Mouse (Mus musculus): Measurements from ENCODE around the gene Rilp. TPM values are rescaled to one million over a fixed set of nuclear protein-coding genes. Genes with fewer than 3 reads are reported as not detected.
A peak's percentile ranks its signal among the peaks of the same experiment; 100 is the strongest.

The Rilp gene
- polyA plus RNA-seq, 1 experiment from 2014 or later = 2.0 TPM

- Histone ChIP-seq H3K4me3 (ENCODE audit: low read length) (peak within 1 kb of the TSS; percentile 100), H3K27ac (ENCODE audit: low read length) (peak within 1 kb of the TSS; percentile 54), H3K9ac (replicated peaks; ENCODE audit: low read length) (peak within 1 kb of the TSS; percentile 100), H3K4me1 (ENCODE audit: insufficient read depth, low read length) (peaks cover 12% of the 10 kb centered on the region), H3K9me3 (ENCODE audit: low read length) (no peaks in the 10 kb centered on the region), H3K4me2 (replicated peaks; ENCODE audit: low read depth, low read length) (peak within 1 kb of the TSS; percentile 99), H3K27me3 (ENCODE audit: insufficient read depth, low read length) (no peaks in the 10 kb centered on the region), H3K36me3 (ENCODE audit: insufficient read depth, low read length) (peaks cover 27% of the 10 kb centered on the region)
- WGBS = under 1% methylated on average over 52 of the region's 52 CpGs
- peak; percentile 99 for ATAC-seq (ENCODE audit: low FRiP score, low TSS enrichment)
Observed at GRCm38 (mm10) chr11:75486601-75487285, 23.2 kb upstream of the Rilp start, which contains the start of gene Prpf8. Gene Prpf8, plus strand, starts transcription at chr11:75486816.

- H3K4me2 ChIP-seq (replicated peaks; ENCODE audit: low read depth, low read length) = peak overlapping the region; percentile 99
- peaks cover 12% of the 10 kb centered on the region for H3K4me1 ChIP-seq (ENCODE audit: insufficient read depth, low read length)
- peak overlapping the region; percentile 100 for H3K9ac ChIP-seq (replicated peaks; ENCODE audit: low read length)
- H3K36me3 ChIP-seq (ENCODE audit: insufficient read depth, low read length) = peaks cover 35% of the 10 kb centered on the region
- no peaks in the 10 kb centered on the region for H3K9me3 ChIP-seq (ENCODE audit: low read length)
- WGBS = 28% methylated on average over 6 of the region's 6 CpGs
- no peaks in the 10 kb centered on the region for H3K27me3 ChIP-seq (ENCODE audit: insufficient read depth, low read length)
- peak overlapping the region; percentile 100 for H3K4me3 ChIP-seq (ENCODE audit: low read length)
- ATAC-seq (ENCODE audit: low FRiP score, low TSS enrichment) = no peak
- H3K27ac ChIP-seq (ENCODE audit: low read length) = no peak overlapping the region
Observed at GRCm38 (mm10) chr11:75487496-75487895, 22.4 kb upstream of the Rilp start.

GRCm38 (mm10) chr11:75494296-75495049 lies 15.4 kb upstream of the Rilp start:
- no peak overlapping the region for H3K4me3 ChIP-seq (ENCODE audit: low read length)
- no peaks in the 10 kb centered on the region for H3K4me1 ChIP-seq (ENCODE audit: insufficient read depth, low read length)
- H3K36me3 ChIP-seq (ENCODE audit: insufficient read depth, low read length) = peaks cover 93% of the 10 kb centered on the region
- WGBS = 89% methylated on average over 10 of the region's 10 CpGs
- H3K27ac ChIP-seq (ENCODE audit: low read length) = no peak overlapping the region
- no peak overlapping the region for H3K9ac ChIP-seq (replicated peaks; ENCODE audit: low read length)
- no peak for ATAC-seq (ENCODE audit: low FRiP score, low TSS enrichment)
- H3K9me3 ChIP-seq (ENCODE audit: low read length) = no peaks in the 10 kb centered on the region
- H3K4me2 ChIP-seq (replicated peaks; ENCODE audit: low read depth, low read length) = no peak overlapping the region
- H3K27me3 ChIP-seq (ENCODE audit: insufficient read depth, low read length) = no peaks in the 10 kb centered on the region

- WGBS = 83% methylated on average over 1 of the region's 1 CpGs
- Histone ChIP-seq H3K4me2 (replicated peaks; ENCODE audit: low read depth, low read length) (no peak overlapping the region), H3K4me1 (ENCODE audit: insufficient read depth, low read length) (no peaks in the 10 kb centered on the region), H3K36me3 (ENCODE audit: insufficient read depth, low read length) (peaks cover 92% of the 10 kb centered on the region), H3K27me3 (ENCODE audit: insufficient read depth, low read length) (no peaks in the 10 kb centered on the region), H3K4me3 (ENCODE audit: low read length) (no peak overlapping the region), H3K9ac (replicated peaks; ENCODE audit: low read length) (no peak overlapping the region), H3K27ac (ENCODE audit: low read length) (no peak overlapping the region), H3K9me3 (ENCODE audit: low read length) (no peaks in the 10 kb centered on the region)
- no peak for ATAC-seq (ENCODE audit: low FRiP score, low TSS enrichment)
Observed at GRCm38 (mm10) chr11:75498126-75498525, 11.8 kb upstream of the Rilp start.

GRCm38 (mm10) chr11:75508162-75508561 lies 1.7 kb upstream of the Rilp start:
- Histone ChIP-seq H3K36me3 (ENCODE audit: insufficient read depth, low read length) (peaks cover 58% of the 10 kb centered on the region), H3K4me1 (ENCODE audit: insufficient read depth, low read length) (peaks cover 19% of the 10 kb centered on the region), H3K27ac (ENCODE audit: low read length) (no peak overlapping the region), H3K4me3 (ENCODE audit: low read length) (no peak overlapping the region), H3K4me2 (replicated peaks; ENCODE audit: low read depth, low read length) (no peak overlapping the region), H3K27me3 (ENCODE audit: insufficient read depth, low read length) (no peaks in the 10 kb centered on the region), H3K9me3 (ENCODE audit: low read length) (no peaks in the 10 kb centered on the region), H3K9ac (replicated peaks; ENCODE audit: low read length) (no peak overlapping the region)
- 98% methylated on average over 4 of the region's 4 CpGs for WGBS
- no peak for ATAC-seq (ENCODE audit: low FRiP score, low TSS enrichment)

- 51% methylated on average over 8 of the region's 8 CpGs for WGBS
- H3K27ac ChIP-seq (ENCODE audit: low read length) = peak overlapping the region; percentile 83; the same call in 1 of the 2 replicates
Observed at GRCm38 (mm10) chr11:75508904-75509303, 990 bp upstream of the Rilp start.

GRCm38 (mm10) chr11:75510627-75510993 lies 716 bp downstream of the Rilp start:
- H3K4me1 ChIP-seq (ENCODE audit: insufficient read depth, low read length) = peaks cover 25% of the 10 kb centered on the region
- H3K4me3 ChIP-seq (ENCODE audit: low read length) = peak overlapping the region; percentile 55
- no peaks in the 10 kb centered on the region for H3K27me3 ChIP-seq (ENCODE audit: insufficient read depth, low read length)
- H3K4me2 ChIP-seq (replicated peaks; ENCODE audit: low read depth, low read length) = peak overlapping the region; percentile 94
- peak overlapping the region; percentile 72 for H3K9ac ChIP-seq (replicated peaks; ENCODE audit: low read length)
- WGBS = 1% methylated on average over 24 of the region's 24 CpGs
- H3K36me3 ChIP-seq (ENCODE audit: insufficient read depth, low read length) = peaks cover 36% of the 10 kb centered on the region
- H3K9me3 ChIP-seq (ENCODE audit: low read length) = no peaks in the 10 kb centered on the region
- peak; percentile 86 for ATAC-seq (ENCODE audit: low FRiP score, low TSS enrichment)
- H3K27ac ChIP-seq (ENCODE audit: low read length) = peak overlapping the region; percentile 83

More at GRCm38 (mm10) chr11:75508904-75509303, 990 bp upstream of the Rilp start:
- Histone ChIP-seq H3K4me3 (ENCODE audit: low read length) (no peak overlapping the region), H3K27me3 (ENCODE audit: insufficient read depth, low read length) (no peaks in the 10 kb centered on the region), H3K4me2 (replicated peaks; ENCODE audit: low read depth, low read length) (no peak overlapping the region), H3K9me3 (ENCODE audit: low read length) (no peaks in the 10 kb centered on the region), H3K9ac (replicated peaks; ENCODE audit: low read length) (no peak overlapping the region), H3K4me1 (ENCODE audit: insufficient read depth, low read length) (peaks cover 25% of the 10 kb centered on the region), H3K36me3 (ENCODE audit: insufficient read depth, low read length) (peaks cover 50% of the 10 kb centered on the region)
- ATAC-seq (ENCODE audit: low FRiP score, low TSS enrichment) = no peak

GRCm38 (mm10) chr11:75511213-75511612 lies 1.3 kb downstream of the Rilp start:
- H3K27me3 ChIP-seq (ENCODE audit: insufficient read depth, low read length) = no peaks in the 10 kb centered on the region
- H3K36me3 ChIP-seq (ENCODE audit: insufficient read depth, low read length) = peaks cover 30% of the 10 kb centered on the region
- H3K9me3 ChIP-seq (ENCODE audit: low read length) = no peaks in the 10 kb centered on the region
- H3K9ac ChIP-seq (replicated peaks; ENCODE audit: low read length) = no peak overlapping the region
- H3K27ac ChIP-seq (ENCODE audit: low read length) = no peak overlapping the region; the same call in 1 of the 2 replicates
- H3K4me3 ChIP-seq (ENCODE audit: low read length) = no peak overlapping the region
- 82% methylated on average over 6 of the region's 6 CpGs for WGBS
- H3K4me1 ChIP-seq (ENCODE audit: insufficient read depth, low read length) = peaks cover 25% of the 10 kb centered on the region
- no peak for ATAC-seq (ENCODE audit: low FRiP score, low TSS enrichment)
- H3K4me2 ChIP-seq (replicated peaks; ENCODE audit: low read depth, low read length) = no peak overlapping the region

GRCm38 (mm10) chr11:75512301-75513018 lies 2.6 kb downstream of the Rilp start:
- Histone ChIP-seq H3K27ac (ENCODE audit: low read length) (no peak overlapping the region), H3K9ac (replicated peaks; ENCODE audit: low read length) (no peak overlapping the region), H3K4me3 (ENCODE audit: low read length) (no peak overlapping the region), H3K4me2 (replicated peaks; ENCODE audit: low read depth, low read length) (no peak overlapping the region), H3K9me3 (ENCODE audit: low read length) (no peaks in the 10 kb centered on the region), H3K27me3 (ENCODE audit: insufficient read depth, low read length) (no peaks in the 10 kb centered on the region), H3K4me1 (ENCODE audit: insufficient read depth, low read length) (peaks cover 25% of the 10 kb centered on the region), H3K36me3 (ENCODE audit: insufficient read depth, low read length) (peaks cover 22% of the 10 kb centered on the region)
- no peak for ATAC-seq (ENCODE audit: low FRiP score, low TSS enrichment)
- 77% methylated on average over 9 of the region's 9 CpGs for WGBS
